Mouse (Mus musculus): Measurements from ENCODE around the gene Dtnb. TPM values are rescaled to one million over a fixed set of nuclear protein-coding genes. Genes with fewer than 3 reads are reported as not detected.
"Not testable (repeated sequence)": the region's sequence is repeated elsewhere in the genome, so short reads cannot be mapped to it uniquely, and the experiment has no call there.

Dtnb gene
- total RNA-seq, 2 experiments from 2014 or later, result 9.1 to 28.5 TPM

DNA sequence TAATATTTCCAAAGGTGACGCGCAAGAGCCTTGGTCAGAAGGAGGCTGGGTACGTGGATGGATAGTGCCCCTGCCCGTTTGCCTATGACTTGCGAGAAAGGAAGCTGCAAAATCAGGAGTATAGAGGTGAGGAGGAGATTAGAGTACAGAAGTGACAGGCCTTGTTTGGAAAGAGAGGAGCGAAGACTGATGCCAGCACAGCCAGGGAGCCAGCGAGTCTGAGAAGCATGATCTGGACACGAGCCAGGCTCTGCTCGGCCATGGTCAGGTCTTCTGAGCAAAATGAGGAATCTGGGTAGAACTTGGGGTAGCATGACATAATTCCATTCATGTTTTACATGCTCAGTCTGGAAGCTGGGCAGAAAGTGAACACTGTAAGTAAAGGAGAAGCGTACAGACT is 85.6 kb downstream of the Dtnb start:
- ATAC-seq (ENCODE audit: poor library complexity, severe bottlenecking), result no peak

DNA sequence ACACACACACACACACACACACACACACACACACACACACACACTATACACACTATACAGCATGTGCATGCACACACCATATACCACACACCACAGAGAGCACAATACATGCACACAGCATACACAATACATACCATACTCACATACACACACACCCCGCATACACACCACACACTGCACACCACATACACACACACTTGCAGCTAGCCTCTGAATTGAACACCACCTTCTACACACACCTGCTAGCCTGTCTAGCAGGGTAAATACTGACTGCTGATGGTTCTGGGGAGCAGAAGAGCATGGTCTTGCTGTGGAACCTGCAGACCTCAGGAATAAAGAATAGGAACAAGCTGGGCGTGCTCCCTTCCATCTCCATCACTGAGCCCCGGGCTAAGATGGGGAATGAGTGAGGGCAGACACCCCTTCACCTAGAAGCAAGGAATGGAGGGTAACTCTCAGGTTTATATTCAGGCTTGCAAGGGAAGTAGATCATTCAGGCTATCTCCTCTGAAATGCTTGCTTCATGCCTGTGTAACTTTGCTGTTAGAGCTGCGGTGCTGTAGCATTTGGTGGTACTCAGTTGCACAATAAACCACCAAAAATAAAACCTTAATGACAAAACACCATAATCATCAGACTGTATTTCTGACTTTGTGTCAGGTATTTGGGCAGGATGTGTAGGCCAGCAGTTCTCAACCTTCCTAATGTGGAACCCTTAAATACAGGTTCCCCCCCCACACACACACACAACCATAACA is 87.6 kb downstream of the Dtnb start:
- no peak for ATAC-seq (ENCODE audit: poor library complexity, severe bottlenecking)

DNA sequence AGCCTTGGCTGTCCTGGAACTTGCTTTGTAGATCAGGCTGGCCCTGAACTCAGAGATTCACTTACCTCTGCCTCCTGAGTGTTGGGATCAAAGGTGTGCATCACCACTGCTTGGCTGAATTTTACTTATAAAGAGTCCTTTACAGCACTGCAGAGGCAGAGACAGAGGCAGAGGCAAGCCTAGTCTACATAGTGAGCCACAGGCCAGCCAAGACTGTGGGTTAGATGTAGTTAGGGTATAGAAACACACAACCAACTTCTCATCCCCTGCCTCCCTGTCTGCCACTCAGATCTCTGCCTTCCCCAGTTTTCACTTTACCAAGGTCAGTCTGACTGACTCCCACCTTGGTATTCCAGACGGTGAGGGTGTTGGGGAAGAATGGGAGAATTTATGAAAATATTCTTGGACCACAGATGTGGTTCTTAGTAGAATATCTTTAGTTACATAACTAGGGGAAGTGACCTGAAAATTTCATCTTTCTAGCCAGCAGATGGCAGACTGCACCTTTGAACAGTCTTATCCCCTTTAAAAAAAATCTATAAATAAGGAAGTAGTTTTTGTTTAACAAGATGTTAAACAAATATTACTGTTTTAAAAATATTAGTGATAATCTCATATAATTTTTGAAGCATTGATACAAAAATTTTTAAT is 88.9 kb downstream of the Dtnb start:
- peak; percentile 51; the same call in 1 of the 2 replicates for ATAC-seq (ENCODE audit: poor library complexity, severe bottlenecking)

DNA sequence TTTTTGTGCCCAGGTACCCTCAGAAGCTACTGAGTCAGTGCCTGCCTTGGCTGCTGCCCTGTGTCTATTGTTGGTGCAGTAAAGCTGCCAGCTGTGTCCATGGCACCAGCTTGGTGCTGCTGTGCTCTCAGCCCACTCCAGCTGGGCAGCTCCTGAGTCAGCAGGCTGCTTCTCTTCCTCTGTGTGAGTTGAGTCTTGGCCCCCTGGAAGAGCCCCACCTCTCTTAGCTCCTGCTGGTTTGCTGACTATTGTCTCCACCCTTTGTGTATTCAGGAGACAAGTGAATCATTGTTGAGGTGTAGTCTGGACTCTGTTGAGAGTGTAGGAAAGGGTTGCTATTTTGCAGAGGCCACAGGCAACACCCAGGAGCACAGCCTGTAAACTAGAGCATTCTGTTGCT is 90.5 kb downstream of the Dtnb start:
- no peak for ATAC-seq (ENCODE audit: poor library complexity, severe bottlenecking)

DNA sequence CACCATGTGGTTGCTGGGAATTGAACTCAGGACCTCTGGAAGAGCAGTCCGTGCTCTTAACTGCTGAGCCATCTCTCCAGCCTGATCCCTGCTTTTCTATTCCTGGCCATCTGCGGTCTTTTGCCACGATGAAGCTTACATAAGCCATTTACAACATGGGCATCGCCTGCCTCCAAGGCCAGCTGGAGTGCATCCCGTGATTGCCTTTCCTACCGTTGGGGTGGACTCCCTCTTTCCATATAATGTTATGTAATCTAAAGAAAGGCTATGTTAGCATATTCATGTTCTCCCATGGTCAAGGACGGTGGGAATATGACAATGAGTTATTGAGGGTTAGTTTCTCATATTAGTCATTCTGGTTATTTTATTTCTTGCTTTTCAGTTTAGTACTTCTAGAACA is 91.2 kb downstream of the Dtnb start:
- no peak for ATAC-seq (ENCODE audit: poor library complexity, severe bottlenecking)

DNA sequence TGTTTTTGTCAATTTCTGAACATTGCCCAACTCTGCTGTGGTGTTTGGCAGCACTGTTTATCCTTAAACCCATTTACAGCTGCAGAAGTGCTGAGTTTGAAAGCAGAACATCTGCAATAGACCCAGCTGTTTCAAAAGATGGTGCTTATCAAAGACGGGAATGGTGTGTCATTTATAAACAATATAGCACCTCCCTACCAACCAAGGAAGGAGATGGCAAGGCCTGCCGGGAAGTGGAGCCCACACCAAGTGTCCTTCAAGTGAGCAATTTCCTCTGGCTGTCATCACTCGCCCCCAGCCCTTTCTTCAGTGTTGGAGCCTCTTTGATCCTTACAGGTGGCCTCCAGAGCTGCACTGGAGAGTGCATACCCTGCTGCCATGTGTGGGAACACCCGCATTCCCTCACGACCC is 97.8 kb downstream of the Dtnb start:
- ATAC-seq (ENCODE audit: poor library complexity, severe bottlenecking), result no peak

DNA sequence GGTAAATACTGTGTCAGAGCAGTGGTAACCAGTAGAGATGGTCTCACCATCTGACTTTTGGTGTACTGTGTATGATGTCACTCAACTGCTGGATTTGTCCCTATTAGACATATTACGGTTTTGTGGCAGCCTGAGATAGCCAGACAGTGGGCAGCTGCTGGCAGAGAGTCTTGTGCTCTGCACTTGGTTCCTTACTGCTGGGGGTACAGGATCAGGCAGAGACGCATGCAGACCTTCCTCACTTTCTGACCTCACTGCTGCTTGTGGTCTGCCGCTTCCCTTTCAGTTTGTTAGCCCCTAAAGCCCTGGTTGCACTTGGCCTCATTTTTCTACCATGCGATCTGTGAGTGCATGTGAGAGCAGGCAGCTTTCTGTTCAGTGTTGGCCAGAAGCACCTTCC is 98.9 kb downstream of the Dtnb start:
- peak; percentile 54 for ATAC-seq (ENCODE audit: poor library complexity, severe bottlenecking)

DNA sequence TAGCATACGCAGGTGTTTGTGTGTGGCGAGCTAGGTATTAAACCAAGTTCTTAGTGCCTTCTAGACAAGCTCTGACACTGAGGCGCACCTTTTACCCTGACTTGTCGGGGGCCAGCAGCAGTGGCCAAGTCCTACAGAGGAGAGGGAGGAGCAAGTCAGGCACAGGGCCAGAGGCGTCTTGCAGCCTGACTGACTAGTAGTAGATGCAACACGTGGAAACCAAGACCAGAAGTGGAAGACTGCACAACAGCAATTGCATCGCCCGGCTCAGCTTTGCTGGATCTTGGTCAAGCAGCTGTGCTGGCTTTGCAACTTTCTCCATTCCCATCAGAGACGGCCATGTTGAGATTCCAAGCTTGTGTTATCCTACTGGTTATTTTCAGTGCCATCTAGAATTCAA is 100.6 kb downstream of the Dtnb start:
- no peak for ATAC-seq (ENCODE audit: poor library complexity, severe bottlenecking)

DNA sequence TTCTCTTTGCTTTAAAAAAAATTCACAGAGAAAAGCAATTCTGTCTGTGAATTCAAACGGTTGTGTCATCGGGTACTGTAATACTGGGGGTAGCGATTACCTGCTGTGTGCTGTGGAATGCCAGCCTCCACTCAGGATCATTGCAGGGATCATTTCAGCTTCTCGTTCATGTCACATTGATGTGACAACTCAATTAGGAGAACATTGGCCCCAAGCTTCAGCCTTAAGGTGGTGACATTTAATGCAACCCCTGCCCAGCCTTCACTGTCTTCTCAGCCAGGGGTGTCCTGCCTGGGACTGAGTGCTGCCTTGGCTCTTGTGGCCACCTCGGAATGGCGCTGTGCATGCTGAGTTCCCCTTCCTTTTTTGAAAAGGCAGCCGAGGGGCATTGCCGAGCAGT is 101.7 kb downstream of the Dtnb start:
- ATAC-seq (ENCODE audit: poor library complexity, severe bottlenecking), result no peak

DNA sequence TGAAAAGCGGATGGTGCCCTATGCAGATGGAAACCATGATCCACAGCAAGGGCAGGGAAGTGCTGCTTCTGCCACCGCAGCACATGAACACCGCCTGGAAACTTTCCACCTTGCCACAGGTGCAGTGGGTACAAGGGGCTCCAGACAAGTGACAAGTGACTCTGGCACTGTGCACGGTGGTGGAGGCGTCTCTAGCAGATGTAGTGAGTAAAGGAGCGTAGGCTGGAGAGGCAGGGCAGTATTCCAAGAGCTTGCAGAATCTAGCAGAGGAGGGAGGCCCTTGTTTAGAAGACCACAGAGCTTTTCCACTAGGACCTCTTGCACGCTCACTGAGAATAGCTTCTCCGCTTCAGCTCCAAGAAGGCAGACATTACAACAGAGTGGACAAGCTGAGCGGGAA is 102.7 kb downstream of the Dtnb start:
- no peak for ATAC-seq (ENCODE audit: poor library complexity, severe bottlenecking)

DNA sequence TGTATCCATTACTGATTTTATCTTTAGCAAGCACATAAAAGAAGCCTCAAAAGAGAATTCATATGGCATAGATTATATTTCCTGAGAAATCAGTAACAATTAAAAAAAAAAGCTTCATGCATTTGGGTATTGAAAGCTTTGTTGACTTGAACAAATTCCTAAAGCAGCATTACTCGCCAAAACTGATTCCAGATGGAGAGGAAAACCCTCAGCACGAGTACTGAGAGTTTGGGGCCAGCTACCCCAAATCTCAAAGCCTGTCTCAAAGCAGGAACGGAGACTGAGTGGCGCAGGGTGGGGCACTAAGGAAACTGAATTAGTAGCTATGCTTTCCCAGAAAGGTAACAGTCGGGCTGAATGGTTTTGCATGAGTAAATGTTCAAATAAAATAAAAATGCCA is 108.5 kb downstream of the Dtnb start:
- no peak for ATAC-seq (ENCODE audit: poor library complexity, severe bottlenecking)

DNA sequence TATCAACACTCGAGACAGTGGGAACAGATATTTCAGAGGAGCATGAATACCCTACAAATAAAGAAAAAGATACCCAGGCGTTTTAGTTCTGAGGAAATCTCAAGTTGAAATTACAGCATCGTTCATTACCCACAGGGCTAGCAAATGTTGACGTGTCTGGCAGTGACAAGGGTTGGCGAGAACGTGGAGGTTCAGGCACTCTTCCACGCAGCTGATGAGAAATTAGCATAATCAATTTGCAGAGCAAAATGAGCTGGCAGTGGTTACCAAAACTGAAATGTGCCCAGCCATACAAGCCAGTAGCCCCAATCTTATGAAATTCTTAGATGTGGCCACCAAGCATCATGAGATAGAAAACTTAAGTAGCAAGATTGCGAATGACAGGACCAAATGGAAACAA is 110.9 kb downstream of the Dtnb start:
- ATAC-seq (ENCODE audit: poor library complexity, severe bottlenecking), result no peak

DNA sequence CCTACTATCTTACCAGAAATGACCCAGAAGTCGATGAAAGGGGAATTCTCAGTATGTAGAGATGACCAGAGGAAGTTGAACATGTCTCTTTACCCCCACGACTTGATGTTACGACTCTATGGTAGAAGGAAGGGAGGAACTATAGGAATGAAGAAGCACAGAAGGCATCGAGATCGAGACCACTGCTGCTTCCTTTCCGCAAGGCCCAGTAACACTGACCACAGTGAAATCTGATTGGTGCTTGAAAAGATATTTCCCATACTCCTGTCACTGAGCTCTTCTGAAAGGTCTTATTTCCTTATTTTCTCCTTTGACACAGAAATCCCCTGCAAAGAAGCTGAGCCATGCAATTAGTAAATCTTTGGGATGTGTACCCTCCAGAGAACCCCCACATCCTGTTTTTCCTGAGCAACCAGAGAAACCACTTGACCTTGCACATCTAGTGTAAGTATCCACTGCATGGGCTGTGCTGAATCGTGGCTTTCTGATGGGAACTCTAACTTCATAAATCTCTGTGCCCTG is 114.3 kb downstream of the Dtnb start:
- ATAC-seq (ENCODE audit: poor library complexity, severe bottlenecking), result peak; percentile 45

DNA sequence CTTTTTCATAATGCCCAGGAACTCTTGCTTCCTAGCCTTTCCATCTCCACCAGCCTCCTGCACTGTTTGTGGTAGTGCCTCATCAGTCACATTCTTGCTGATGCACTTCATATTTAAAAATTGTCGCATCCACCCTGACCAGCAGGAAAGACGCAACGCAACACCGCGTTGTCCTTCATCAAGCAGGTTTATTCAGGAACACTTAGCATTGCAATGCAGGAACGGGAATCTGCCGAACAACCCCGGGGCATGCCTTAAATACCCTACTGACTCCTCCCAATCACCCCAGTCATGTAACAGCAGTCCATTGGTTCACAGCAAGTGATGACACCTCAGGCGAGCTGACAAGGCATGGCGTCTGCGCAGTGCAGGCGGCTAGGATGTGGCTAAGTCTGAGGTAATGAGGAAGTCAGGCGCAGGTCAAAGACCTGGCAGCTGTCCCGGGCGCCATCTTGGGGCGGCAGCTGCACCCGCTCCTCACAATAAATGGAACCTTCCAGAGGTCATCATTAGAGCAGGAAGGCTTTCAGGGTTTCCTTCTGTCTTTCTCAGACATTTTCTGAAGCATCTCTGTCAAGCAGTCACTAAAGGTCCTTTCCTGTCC is 118.8 kb downstream of the Dtnb start:
- ATAC-seq (ENCODE audit: poor library complexity, severe bottlenecking), result not testable (repeated sequence)

DNA sequence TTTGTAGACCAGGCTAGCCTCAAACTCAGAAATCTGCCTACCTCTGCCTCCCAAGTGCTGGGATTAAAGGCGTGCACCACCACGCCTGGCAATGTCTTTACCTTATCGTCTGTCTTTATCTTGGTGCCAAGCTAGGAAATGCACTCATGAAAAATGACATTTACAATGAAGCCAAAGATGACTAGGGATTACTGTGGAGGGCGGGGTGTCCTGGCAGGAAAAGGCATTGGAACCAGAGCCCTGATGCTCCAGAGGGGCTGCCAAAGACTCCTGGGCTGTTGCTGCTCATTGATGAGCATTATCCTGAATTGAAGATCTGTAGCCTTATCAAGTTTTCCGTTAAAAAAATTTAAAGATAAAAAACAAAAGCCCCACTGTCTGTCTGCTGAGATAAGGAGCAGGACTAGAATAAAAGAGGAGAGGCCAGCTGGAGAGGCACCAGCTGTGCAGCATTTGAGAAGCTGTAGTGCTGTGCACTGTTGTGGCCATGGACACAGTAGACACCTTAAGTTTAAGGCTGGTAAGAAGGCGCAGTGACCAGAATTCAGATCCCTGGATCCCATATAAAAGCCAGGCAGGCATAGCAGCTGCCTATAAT is 120.7 kb downstream of the Dtnb start:
- ATAC-seq (ENCODE audit: poor library complexity, severe bottlenecking), result no peak

DNA sequence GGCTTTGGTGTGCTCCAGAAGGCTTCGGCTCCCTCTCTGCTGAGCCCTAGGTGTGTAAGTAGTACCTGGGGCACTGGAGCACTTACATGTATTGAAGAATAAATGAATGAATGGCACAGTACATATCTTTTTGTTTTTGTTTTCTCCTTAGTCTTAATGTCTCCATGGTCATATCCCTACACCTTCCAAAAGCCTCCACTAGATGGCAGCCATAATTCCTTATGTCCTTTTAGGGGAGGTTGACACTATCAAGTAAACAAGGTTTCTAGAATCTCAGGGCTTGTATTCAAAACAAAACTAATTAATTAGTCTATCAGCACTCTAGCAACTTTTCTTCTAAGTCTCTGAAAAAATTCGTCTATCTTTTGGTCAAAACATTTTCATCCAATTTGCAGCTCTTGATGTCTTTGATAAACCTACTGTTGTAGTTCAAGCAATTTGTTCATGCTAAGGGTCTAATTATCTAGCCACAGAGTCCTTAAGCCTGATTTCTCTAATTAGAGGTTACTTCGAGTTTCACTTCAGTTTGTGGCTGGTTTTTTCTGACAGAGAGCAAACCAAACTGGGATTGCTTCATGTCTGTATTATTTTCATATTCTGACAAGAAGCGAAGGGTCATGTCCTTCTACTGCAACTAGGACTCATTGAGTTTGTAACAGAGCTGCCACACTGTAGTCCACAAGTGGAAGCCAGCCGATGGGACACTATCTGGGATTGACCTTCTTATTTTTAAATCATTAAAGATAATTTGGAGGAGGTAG is 123.7 kb downstream of the Dtnb start:
- ATAC-seq (ENCODE audit: poor library complexity, severe bottlenecking), result peak; percentile 67

DNA sequence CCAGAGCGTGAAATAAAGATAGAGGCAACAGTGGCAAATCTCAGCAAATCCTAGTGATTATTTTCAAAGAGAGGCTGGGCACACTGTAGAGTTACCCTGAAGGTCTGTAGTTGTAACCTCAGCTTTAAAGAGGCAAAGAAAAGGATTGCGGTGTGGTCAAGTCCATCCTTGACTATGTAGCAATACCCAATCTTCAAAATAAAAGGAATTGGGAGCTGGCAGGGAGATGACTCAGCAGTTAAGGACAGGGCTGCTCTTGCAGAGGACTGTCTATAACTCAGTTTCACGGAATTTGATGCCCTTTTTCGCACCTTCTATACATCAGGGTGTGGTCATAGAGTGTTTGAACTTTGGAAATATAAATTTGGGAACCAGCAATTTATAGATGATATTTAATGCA is 128.3 kb downstream of the Dtnb start:
- ATAC-seq (ENCODE audit: poor library complexity, severe bottlenecking), result peak; percentile 52

DNA sequence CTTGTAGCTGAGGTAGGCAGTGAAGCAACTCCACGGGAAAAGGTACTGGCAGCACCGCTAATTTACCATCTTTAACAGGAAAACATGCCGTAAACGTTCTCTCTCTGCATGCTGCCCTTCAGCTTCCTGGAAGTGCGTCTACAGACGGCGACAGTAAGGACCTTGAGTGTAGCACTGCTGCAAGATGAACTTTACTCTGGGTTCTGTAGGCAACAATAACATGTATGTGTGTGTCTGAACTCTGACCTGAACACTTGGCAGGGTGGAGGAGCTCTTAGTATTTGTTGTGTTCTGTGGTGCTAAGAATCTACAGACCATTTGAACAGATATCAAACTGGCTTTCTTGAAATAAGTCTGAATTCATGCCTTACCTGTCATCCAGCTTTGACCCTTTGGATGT is 130.7 kb downstream of the Dtnb start:
- ATAC-seq (ENCODE audit: poor library complexity, severe bottlenecking), result no peak

DNA sequence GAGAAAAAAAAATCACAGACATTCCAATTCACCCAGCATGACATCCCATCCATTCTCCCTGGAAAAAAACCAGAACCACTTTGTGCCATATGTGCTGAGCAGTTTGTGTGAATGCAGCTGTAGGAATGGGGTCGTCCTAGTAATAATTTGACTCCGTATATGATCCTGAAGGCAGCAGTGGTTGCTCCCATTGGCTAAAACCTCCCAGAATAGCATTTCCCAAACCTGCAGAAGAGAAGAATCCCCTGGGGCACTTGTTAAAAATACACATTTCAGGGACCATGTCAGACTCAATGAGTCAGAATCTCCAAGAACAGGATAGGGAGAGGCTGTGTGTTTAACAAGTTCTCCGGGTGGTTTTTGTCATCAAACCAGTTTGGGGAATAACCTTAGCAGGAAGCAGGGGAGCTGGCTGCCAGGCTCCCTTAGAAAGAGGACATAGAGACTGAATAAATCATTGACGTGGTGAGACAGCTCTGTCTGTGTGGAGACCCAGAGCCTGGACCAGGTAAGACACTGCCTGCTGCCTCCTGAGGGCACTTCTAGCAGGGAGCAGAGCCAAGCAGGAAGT is 147.1 kb downstream of the Dtnb start:
- no peak for ATAC-seq (ENCODE audit: poor library complexity, severe bottlenecking)

DNA sequence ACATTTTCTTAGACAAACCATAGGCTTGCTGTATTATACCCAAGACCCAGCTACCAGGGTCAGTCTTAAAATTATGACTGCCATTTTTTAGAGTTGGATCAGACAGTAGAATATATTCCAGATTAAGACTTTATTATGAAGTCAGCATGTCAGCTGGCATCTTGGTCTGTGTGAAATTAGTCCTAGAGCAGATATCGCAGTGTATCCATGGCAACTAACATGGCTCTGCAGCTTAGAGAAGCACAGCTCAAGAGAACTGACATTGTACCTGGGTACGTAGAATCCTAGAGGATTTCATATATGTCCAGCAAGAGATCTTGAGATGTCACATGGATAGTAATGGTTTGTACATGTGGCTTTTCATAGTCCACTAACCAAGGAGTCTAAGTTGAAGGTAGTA is 148.3 kb downstream of the Dtnb start:
- ATAC-seq (ENCODE audit: poor library complexity, severe bottlenecking), result no peak

DNA sequence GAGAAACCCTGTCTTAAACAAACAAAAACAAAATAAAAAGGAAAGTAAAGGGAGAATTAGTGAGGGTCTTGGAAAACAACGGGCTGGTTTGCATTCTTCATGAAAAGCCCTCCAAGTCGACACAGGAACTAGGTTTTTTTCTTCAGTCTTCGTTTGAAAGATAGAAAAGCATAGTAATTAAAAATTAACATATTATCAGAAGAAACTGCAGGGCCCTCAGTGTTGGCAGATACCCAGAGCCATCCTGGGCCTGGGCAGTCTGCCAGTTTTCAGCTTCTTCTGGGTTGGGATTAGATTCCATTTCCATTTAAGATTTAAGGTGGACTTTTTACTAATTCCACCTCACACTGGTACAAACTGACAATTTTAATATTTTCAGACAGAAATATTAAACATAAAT is 151.6 kb downstream of the Dtnb start:
- no peak for ATAC-seq (ENCODE audit: poor library complexity, severe bottlenecking)

All from megakaryocyte, adult 5-6 weeks (primary cell).